Mouse (Mus musculus) forebrain, embryonic 14.5 days (tissue): ENCODE measurements around the gene Gars. TPM values are rescaled to one million over a fixed set of nuclear protein-coding genes. Genes with fewer than 3 reads are reported as not detected.

ENCODE experiments used
- ATAC-seq: fragments of 200-750 bp; cut with Nextera tagmentation; 2 replicates; pipeline ENCODE4 v1.8.0; 2017; ENCODE audit warnings: mild to moderate bottlenecking, moderate library complexity
- DNase-seq: peaks from one replicate; pipeline ENCODE4 v3.0.0-alpha.2; 2015; ENCODE audit warnings: low spot score
- H3K27ac ChIP-seq: fragments of 300-500 bp; sonication (generic); 2 replicates; pipeline ENCODE4 v1.5.1; 2014; ENCODE audit warnings: low read depth, mild to moderate bottlenecking, control low read depth, low read length, moderate library complexity
- H3K27me3 ChIP-seq: fragments of 300-500 bp; sonication (generic); replicated peaks from 2 replicates; pipeline ENCODE4 v1.6.1; 2014; ENCODE audit warnings: low read length, control low read depth, mixed read lengths; ENCODE audit not compliant: control insufficient read depth, insufficient read depth
- H3K36me3 ChIP-seq: fragments of 300-500 bp; sonication (generic); 2 replicates; pipeline ENCODE4 v1.6.1; 2014; ENCODE audit warnings: low read length, control low read depth; ENCODE audit not compliant: control insufficient read depth, insufficient read depth
- H3K4me1 ChIP-seq: fragments of 300-500 bp; sonication (generic); 2 replicates; pipeline ENCODE4 v1.6.1; 2014; ENCODE audit warnings: antibody characterized with exemption, low read length, control low read depth; ENCODE audit not compliant: control insufficient read depth, insufficient read depth
- H3K4me2 ChIP-seq: fragments of 300-500 bp; sonication (generic); 2 replicates; pipeline ENCODE4 v1.6.1; 2014; ENCODE audit warnings: mild to moderate bottlenecking, control low read depth, low read length
- H3K4me3 ChIP-seq: fragments of 300-500 bp; sonication (generic); 2 replicates; pipeline ENCODE4 v1.5.1; 2014; ENCODE audit warnings: low read depth, low read length, control low read depth
- H3K9ac ChIP-seq: fragments of 300-500 bp; sonication (generic); 2 replicates; pipeline ENCODE4 v1.6.1; 2014; ENCODE audit warnings: mild to moderate bottlenecking, low read length, control low read depth, moderate library complexity
- H3K9me3 ChIP-seq: fragments of 300-500 bp; sonication (generic); replicated peaks from 2 replicates; pipeline ENCODE4 v1.6.1; 2016; ENCODE audit warnings: low read length, control low read depth, mixed read lengths; ENCODE audit not compliant: control insufficient read depth
- WGBS: fragments of 180-500 bp; shearing (Covaris S2); extraction: QIAGEN DNeasy Blood & Tissue Kit; methylation state at CpG from one replicate; pipeline ENCODE4 v1.1.7; 2014; 5-methylcytosine and 5-hydroxymethylcytosine counted together
- polyA plus RNA-seq: library from polyadenylated mRNA; unstranded; fragments of >200 nt; fragmentation: Nextera tagmentation; extraction: Ambion mirVana; gene quantifications from 2 replicates; pipeline ENCODE4 v1.2.1, GENCODE M21; 2014

The Gars gene
- polyA plus RNA-seq, 1 experiment from 2014 or later, result 208 TPM

DNA sequence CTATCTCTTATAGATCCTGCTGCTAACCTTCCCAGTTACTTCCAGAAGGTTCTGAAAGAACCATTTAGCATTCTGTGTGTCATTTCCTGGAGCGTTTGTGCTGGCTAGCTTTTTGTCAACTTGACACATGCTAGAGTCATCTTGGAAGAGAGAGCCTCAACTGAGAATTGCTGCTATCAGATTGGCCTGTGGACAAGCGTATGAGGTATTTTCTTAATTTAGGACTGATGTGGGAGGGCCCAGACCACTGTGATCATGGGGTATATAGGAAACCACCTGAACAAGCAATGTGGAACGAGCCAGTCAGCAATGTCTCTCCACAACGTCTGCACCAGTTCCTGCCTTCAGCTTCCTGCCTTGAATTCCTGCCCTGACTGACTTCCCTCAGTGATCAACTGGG, 34.2 kb upstream of the Gars start:
- WGBS, result 82% methylated on average over 4 of the region's 4 CpGs
- H3K9me3 ChIP-seq, result no peaks in the 10 kb centered on the region
- H3K36me3 ChIP-seq, result no peaks in the 10 kb centered on the region
- no peak overlapping the region for H3K4me3 ChIP-seq
- no peaks in the 10 kb centered on the region for H3K4me1 ChIP-seq
- H3K27me3 ChIP-seq, result peaks cover 10% of the 10 kb centered on the region
- no peak overlapping the region for H3K4me2 ChIP-seq
- ATAC-seq (no peak), DNase-seq (no peak)
- H3K27ac ChIP-seq, result no peak overlapping the region
- H3K9ac ChIP-seq, result no peak overlapping the region

DNA sequence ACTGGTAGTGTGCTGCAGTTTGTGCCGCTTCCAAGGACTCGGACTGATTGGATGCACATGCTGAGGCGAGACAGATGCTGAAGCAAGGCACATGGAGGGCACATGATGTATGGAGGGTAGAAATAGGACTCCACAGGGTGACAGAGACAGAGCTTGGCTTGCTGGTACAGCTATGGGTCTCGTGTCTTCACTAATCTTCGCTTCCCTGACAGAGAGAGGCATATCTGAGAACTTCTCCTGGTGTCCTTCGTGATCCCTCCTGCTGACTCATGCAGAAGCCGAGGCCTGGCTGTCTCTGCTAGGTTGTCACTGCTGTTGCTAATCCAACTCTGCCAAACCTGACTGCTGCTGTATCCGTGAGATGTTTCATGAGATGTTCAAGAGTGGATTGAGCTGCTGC, 29.4 kb upstream of the Gars start:
- ATAC-seq, result no peak

DNA sequence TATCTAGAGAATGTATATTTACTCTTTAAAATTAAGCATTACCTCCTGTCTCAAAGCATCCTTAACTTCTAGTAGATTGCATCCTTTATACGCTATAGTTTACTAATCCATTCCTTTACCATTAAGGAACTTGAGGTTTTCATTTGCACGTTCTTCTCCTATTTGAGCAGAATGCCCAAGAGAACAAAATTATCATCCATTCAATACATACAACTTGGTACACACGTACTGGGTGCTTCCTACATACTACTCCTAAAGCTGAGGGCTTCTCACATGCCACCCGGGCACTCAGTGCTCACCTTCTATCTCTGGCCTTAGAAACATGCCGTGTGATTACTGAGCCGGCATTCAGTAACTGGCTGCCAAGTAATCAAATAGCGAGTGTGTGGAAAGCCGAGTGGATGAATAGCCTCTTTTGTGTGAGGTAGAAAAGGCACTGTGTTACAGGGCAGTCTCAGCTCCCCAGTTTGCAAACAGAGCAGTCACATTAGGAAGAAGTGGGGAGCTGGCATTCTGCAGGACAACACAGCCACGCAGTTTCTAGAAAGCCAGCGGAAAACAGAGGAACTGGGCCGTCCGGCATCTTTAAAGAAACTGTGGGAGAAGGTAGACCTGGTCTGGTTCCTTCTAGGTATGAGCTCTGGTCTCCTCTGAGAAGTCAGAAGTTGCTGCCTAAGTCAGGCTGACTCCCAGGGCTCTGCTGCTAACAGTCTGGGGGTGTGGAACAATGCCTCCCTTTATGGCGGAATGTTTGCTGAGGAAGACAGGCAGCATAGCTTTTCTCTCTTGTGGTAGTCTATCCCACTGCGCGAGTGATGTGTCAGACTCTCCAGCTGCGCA, 28.2 kb upstream of the Gars start:
- ATAC-seq (peak; percentile 69), DNase-seq (peak; percentile 65)
- Histone ChIP-seq H3K27ac (no peak overlapping the region), H3K4me1 (peaks cover 3% of the 10 kb centered on the region; the same call in 1 of the 2 replicates), H3K9ac (peak overlapping the region; percentile 40), H3K27me3 (peaks cover 22% of the 10 kb centered on the region), H3K36me3 (no peaks in the 10 kb centered on the region), H3K4me3 (0 out of 2 replicates have a peak overlapping the region, but pooled peaks have one; percentile 11), H3K9me3 (no peaks in the 10 kb centered on the region), H3K4me2 (peak overlapping the region; percentile 41)
- 7% methylated on average over 16 of the region's 16 CpGs for WGBS

More for the DNA sequence above, 29.4 kb upstream of the Gars start:
- H3K9me3 ChIP-seq, result no peaks in the 10 kb centered on the region
- H3K27me3 ChIP-seq, result peaks cover 22% of the 10 kb centered on the region
- no peak overlapping the region for H3K27ac ChIP-seq
- H3K4me1 ChIP-seq, result peaks cover 3% of the 10 kb centered on the region; the same call in 1 of the 2 replicates
- DNase-seq, result no peak
- H3K4me3 ChIP-seq, result no peak overlapping the region
- 85% methylated on average over 8 of the region's 8 CpGs for WGBS
- H3K36me3 ChIP-seq, result no peaks in the 10 kb centered on the region
- H3K4me2 ChIP-seq, result no peak overlapping the region
- no peak overlapping the region for H3K9ac ChIP-seq

DNA sequence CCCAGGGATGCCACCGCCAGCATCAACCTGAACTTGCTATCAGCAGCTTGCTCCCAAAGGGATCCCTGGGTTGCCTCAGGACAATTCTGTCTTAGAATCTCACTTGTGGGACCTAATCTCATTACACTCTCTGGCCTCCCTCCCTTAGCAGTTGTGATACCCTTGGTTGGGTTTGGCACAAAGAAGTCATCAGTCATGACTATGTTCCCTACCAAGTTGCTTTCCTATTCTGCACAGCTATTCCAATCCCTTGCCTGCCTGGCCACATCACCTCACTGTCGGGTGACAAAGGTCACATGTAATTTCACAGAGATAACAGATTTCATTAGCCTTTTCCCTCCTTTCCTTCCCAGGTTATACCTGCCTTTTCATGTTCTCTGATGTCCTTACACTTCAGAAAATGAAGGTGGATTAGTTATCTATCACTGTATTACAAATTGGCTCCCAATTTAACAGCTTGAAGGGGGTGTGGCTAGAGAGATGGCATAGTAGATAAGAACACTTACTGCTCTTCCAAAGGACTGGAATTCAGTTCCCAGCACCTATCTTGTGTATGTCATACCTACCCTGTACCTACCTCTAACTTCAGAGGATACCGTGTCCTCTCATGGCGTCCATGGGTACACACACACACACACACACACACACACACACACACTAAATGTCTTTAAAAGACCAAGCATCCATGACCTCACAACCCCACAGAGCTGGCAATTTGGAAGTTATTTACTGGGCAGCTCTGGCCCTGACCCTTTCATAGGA, 27.3 kb upstream of the Gars start:
- DNase-seq, result peak; percentile 14
- Histone ChIP-seq H3K9me3 (no peaks in the 10 kb centered on the region), H3K4me3 (no peak overlapping the region), H3K4me2 (no peak overlapping the region), H3K9ac (no peak overlapping the region), H3K27ac (no peak overlapping the region), H3K27me3 (peaks cover 22% of the 10 kb centered on the region), H3K4me1 (peaks cover 3% of the 10 kb centered on the region; the same call in 1 of the 2 replicates), H3K36me3 (no peaks in the 10 kb centered on the region)
- ATAC-seq, result no peak
- WGBS, result 65% methylated on average over 4 of the region's 4 CpGs

DNA sequence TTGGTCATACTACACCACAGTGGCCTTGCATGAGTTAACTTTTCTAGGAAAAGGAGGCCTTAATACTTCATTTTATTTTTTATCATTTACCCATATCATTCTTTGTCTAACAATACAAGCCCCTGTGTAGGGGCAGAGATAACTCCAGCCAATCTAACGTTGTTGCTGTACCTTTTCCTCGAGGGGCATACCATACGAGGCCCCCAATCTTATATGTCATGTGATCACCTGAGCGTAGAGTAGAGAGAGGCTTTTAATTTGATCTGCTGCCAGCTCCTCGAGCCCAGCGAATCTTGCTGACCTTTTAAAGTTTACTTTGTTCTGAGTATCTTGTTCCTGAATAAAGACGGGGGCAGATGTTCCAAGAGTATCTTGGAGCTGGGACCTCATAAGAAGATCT, 25.3 kb upstream of the Gars start:
- Histone ChIP-seq H3K27ac (no peak overlapping the region), H3K4me2 (no peak overlapping the region), H3K27me3 (peaks cover 22% of the 10 kb centered on the region), H3K36me3 (no peaks in the 10 kb centered on the region), H3K4me1 (peaks cover 3% of the 10 kb centered on the region; the same call in 1 of the 2 replicates), H3K9ac (no peak overlapping the region), H3K4me3 (no peak overlapping the region), H3K9me3 (no peaks in the 10 kb centered on the region)
- 87% methylated on average over 7 of the region's 7 CpGs for WGBS
- no peak for ATAC-seq
- no peak for DNase-seq

DNA sequence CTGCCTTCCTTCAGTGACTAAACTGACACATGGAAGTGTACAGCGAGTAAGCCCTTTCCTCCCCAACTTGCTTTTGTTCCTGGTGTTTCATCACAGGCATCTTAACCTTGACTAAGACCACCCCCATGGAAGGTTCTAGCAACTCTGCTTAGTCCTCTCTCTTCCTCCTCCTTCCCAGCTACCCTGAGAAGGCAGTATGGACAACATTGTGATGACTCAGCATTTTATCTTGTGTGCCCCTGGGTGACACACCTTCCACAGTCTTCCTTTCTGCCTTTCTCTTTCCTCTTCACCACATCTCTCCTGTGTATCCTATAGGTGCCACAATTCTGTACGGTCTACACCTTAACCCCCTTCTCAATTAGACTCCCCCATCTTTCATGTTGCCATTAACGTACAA, 23.6 kb upstream of the Gars start:
- Histone ChIP-seq H3K27ac (no peak overlapping the region), H3K36me3 (no peaks in the 10 kb centered on the region), H3K9ac (no peak overlapping the region), H3K4me3 (no peak overlapping the region), H3K27me3 (peaks cover 10% of the 10 kb centered on the region; the same call in 1 of the 2 replicates), H3K4me1 (peaks cover 3% of the 10 kb centered on the region; the same call in 1 of the 2 replicates), H3K9me3 (no peaks in the 10 kb centered on the region), H3K4me2 (no peak overlapping the region)
- no peak for ATAC-seq
- DNase-seq, result no peak
- WGBS, result 88% methylated on average over 3 of the region's 3 CpGs

DNA sequence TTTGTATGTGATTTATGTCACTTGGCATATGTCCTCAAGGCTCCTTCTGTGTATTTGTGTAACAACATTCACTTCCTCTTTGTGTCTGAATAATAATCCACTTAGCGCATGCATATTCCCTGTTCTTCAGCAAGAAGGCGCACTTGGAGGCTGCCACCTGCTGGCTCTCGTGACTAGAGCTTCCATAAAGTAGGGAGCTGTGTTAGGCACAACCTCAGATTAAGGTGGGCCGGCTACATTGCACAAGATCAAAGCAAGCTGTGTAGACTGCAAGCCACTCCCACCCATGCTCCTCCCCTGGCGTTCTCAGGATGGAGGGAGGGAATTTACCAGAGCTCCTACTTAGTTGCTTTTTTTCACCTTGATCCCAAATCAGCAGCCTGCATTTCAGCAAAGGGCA, 21.6 kb upstream of the Gars start:
- WGBS, result 11% methylated on average over 5 of the region's 5 CpGs
- DNase-seq (peak; percentile 77), ATAC-seq (peak; percentile 62; the same call in 1 of the 2 replicates)

DNA sequence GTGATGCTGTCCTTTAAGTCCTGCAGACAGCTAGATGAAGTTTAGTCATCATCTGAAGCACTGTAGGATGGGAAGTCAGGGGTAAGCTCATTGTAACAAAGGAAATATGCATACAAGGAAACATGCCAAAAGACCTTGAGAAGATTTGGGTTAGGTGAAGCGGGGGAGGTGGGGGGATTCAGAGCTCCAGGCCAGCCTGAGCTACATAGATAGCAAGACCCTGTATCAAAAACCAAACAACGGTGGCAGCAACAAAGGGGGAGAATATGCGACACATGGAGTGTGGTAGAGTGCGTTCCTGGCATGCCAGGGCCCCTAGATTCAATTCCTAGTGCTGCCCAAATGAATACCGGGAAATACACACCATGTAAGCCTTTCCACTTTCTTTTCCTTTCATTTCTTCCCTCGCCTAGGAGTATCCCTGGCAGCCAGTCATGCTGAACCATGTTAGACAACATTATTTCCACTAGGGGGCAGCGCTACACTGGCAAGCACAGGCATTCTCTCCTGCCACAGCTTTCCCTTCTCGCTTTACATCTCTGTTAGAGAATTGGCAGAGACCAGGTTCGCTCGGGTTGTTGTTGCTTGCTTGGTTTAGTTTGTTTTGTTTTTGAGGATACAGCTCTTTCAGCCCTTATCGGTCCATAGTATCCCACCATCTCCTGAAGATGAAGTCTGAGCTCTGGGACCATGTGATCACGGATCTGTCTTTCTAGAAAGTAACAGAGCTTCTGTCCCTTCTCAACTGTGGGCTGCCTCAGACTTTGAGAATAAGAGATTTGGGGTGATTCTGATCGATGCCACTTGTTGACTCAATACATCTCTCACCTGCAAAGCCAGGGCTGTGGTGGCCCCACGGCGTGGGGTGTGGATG, 20.9 kb upstream of the Gars start:
- 30% methylated on average over 15 of the region's 15 CpGs for WGBS
- ATAC-seq (peak; percentile 90), DNase-seq (peak; percentile 94)
- H3K27me3 ChIP-seq, result no peaks in the 10 kb centered on the region; the same call in 1 of the 2 replicates
- no peak overlapping the region for H3K9ac ChIP-seq
- H3K4me2 ChIP-seq, result no peak overlapping the region
- H3K9me3 ChIP-seq, result no peaks in the 10 kb centered on the region
- no peak overlapping the region for H3K4me3 ChIP-seq
- H3K36me3 ChIP-seq, result no peaks in the 10 kb centered on the region
- H3K27ac ChIP-seq, result no peak overlapping the region
- no peaks in the 10 kb centered on the region for H3K4me1 ChIP-seq

More for the DNA sequence above, 21.6 kb upstream of the Gars start:
- Histone ChIP-seq H3K9ac (no peak overlapping the region), H3K4me2 (no peak overlapping the region), H3K4me3 (no peak overlapping the region), H3K4me1 (no peaks in the 10 kb centered on the region), H3K27me3 (peaks cover 3% of the 10 kb centered on the region; the same call in 1 of the 2 replicates), H3K36me3 (no peaks in the 10 kb centered on the region), H3K27ac (no peak overlapping the region), H3K9me3 (no peaks in the 10 kb centered on the region)
